Mouse (Mus musculus) CD8-positive naive resting alpha-beta T cell, adult 2 months (primary cell): ENCODE results near the gene Sfpq.
"Not testable (repeated sequence)": the region's sequence is repeated elsewhere in the genome, so short reads cannot be mapped to it uniquely, and the experiment has no call there.

Experiments
- DNase-seq, 2 experiments: peaks; one replicate each; pipeline ENCODE4 v3.0.0; 2022; ENCODE audit warnings: low read depth in 2 of 2, low spot score in 2 of 2

Sfpq gene

DNA sequence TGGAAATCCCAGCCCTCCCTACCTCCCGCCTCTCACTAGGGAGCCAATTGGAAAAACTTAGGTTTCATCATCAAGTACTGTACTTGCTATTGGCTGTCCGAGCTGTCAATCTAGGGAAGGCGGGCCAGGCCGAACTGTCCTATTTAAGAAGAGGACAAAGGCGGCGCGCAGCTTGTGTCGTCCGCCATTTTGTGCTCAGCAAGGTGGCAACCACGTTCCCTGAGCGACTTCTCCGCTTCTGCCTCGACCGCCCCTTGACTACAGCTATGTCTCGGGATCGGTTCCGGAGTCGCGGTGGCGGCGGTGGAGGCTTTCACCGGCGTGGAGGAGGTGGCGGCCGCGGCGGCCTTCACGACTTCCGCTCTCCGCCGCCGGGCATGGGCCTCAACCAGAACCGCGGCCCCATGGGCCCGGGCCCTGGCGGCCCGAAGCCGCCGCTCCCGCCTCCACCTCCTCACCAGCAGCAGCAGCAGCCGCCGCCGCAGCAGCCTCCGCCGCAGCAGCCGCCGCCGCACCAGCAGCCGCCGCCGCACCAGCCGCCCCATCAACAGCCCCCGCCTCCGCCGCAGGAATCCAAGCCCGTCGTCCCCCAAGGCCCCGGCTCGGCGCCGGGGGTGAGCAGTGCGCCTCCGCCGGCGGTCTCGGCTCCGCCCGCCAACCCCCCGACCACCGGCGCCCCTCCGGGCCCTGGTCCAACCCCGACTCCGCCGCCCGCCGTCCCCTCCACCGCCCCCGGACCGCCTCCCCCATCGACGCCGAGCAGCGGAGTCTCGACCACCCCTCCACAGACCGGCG, at the start of gene Sfpq:
Gene Sfpq, plus strand, starts transcription at position 174 of the 795 bp plus-strand sequence.
- DNase-seq: peak; percentile 99 to 100

DNA sequence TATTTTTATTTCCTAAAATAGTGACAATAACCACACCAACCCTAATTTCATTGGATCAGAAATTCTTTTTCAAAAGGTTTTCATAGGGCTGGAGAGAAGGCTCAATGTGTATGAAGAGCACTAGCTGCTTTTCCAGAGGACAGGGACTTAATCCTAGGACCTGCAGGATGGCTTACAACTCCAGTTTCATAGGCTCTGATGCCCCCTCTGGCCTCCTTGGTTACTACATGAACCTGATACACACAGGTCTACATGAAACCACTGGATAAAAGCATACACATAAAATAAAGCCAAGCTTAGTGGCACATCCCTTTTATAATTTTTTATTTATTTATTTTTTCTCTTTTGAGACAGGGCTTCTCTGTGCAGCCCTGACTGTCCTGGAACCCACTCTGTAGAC, 43.7 kb upstream of the Sfpq start:
- DNase-seq: peak; percentile 21 to 55

DNA sequence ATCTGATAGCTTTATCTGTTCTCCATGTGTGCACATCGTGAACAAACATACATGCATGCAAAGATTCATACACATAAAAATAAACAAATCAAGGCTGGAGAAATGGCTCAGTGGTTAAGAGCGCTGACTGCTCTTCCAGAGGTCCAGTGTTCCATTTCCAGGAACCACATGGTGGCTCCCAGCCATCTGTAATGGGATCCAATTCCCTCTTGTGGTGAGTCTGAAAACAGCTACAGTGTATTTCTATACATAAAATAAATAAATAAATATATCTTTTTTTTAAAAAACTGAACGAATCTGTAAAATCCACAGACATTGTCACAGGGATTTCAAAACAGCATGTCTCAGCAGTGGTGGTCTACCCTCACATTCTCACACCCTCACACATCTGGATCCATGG, 42.4 kb upstream of the Sfpq start:
- no peak for DNase-seq

DNA sequence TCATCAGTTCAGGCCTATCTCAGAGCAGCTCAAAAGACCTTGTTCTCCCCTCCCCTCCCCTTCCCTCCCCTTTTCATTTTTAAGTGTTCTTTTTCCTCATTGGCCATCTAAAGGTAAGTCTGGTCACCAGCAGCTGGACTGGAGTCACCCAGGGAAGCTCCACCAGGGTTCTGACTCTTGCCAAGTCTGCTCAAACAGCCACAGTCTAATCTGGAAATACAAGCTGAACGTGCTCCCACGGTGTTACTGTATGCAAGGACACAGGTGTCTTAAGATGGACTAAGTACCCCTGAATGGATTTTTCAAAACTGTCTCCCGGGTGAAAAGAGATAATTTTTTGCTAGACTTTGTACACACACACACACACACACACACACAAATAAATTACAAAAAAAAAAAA, 37.8 kb upstream of the Sfpq start:
- no peak for DNase-seq

DNA sequence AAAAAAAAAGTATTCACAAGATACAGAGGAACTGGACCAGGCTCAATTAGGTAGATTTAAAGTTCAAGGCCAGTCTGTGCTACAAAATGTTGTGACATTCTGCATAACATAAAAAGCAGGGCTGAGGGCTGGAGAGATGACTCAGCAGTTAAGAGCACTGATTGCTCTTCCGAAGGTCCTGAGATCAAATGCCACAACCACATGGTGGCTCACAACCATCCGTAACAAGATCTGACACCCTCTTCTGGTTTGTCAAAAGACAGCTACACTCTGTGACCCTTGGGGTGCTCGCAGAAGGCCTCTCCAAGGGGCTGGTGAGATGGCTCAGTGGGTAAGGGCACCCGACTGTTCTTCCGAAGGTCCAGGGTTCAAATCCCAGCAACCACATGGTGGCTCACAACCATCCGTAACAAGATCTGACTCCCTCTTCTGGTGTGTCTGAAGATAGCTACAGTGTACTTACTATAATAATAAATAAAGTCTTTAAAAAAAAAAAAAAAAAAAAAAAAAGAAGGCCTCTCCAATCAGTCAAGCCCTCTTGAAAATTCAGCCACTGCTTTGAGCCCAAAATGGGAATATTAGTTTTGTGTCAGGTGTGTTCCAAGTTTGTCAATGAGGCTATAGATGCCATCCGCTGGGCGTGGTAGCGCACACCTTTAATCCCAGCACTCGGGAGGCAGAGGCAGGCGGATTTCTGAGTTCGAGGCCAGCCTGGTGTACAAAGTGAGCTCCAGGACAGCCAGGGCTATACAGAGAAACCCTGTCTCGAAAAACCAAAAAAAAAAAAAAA, 37.2 kb upstream of the Sfpq start:
- not testable (repeated sequence) for DNase-seq

DNA sequence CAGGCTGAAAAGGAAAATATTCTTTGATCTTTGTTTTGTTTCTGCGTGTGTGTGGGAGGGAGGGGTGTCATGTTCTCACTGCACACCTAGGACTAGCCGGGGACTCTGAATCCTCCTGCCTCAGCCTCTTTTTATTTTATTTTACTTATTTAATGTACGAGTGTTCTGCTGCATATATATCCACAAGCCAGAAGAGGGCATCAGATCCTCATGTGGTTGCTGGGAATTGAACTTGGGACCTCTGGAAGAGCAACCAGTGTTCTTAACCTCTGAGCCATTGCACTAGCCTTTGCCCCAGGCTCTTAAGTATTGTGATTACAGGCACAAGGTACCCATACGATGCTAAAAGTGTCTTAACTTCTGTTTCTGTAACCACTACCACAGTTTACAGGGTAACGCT, 34.4 kb upstream of the Sfpq start:
- DNase-seq: no peak

DNA sequence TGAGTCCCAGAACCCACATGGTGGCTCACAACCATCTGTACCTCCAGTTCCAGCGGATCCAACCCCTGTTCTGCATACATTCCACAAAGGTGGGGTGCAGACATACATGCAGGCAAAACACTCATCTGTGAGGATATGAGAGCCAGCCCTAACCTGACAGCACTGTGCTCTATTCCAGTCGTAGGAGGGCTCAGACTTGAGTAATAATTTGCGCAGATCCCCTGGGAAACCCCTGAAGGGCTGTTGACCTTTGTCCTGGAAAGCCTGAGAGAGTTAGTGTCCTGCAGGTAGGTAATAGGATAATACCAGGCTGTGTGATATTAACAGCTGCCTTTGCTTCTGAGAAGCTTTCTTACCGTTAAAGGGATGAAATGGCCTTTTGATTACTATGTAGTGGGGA, 32.6 kb upstream of the Sfpq start:
- DNase-seq: no peak

DNA sequence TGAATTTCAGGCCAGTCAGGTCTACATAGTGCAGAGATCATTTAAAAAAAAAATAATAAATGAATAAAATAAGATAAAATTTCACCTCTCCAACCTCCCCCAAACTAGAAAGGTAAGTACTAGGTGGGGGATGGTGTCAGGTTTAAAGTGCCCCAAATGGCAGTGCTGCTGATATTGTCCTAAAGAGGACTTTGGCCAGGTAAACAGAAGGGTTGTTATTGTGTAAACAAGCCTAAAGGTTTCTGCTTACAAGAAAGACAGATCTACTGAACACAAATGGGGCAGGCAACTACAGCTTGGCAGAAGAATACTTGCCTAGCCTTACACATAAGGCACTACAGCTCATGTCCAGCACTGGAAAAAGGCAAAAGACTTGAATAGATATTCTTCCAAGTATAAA, 30.6 kb upstream of the Sfpq start:
- no peak for DNase-seq

DNA sequence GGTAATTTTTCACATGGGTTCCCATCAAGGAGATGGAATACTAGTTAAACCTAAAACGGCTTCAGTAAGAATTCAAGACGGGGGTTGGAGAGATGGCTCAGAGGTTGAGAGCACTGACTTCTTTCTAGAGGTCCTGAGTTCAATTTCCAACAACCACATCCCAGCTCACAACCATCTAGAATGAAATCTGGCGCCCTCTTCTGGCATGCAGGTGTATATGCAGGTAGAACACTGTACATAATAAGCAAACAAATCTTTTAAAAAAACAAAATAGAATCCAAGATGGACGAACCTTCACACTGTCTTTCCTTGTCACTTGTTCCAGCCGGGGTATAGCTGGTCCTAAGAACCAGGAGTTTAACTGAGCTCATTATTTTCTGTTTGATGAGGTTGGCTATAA, 28.8 kb upstream of the Sfpq start:
- DNase-seq: peak; percentile 35 to 46

DNA sequence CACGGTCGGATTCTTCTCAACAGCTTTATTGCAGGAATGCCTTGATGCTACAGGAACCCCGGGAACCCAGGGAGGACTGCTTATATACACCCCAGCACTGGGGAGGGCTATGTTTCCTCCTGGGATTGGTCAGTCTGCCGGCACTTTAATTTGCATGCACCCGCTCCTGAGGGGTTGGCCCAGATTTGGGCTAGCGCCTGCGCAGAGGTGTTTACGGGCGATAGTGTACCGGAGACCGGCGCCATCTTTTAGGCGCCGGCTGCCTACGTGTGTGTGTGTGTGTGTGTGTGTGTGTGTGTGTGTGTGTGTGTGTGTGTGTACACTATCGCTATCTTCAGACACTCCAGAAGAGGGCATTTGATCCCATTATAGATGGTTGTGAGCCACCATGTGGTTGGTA, 21.8 kb upstream of the Sfpq start:
- not testable (repeated sequence) for DNase-seq

DNA sequence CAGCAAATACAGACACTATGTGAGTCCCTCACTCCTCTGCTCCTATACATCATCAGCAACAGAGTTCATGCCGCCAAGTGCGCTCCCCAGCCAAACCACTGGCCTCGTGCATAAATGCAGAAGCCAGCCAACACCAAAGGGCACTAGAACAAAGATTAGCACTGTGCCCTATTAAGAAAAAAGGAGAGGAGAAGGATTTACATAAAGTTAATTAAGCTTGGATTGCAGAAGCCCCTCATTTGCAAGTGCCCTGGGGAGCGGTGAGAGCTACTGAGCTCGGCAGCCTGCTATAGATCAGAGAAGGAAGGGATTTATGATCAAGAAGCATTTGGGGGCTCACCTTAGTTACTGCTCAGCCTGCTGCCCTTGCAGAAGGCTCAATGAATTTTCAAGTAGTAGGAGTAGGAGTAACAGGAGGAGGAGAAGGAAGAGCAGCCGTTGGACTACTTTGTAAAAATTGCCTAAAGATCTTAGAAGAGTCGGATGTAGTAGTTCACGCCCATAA, 20.5 kb upstream of the Sfpq start:
- no peak for DNase-seq

DNA sequence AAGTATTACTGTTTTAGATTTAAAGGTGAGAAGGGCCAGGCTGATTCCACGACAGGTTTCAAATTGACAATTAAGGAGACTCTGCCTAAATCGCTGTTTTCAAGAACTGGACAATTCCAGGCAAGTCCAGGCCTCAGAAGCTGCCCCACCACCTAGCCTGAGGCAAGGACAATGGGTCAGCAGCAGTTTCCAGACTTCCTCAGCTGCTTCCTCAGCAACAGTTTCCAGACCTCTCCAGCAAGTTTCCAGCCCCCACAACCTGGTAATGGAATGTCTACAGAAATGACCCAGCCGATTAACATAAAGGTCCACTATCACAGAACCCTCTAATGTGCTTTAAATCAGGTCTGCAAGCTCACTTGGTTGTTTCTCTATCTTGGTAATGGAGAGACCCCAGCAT, 16.7 kb upstream of the Sfpq start:
- DNase-seq: no peak

DNA sequence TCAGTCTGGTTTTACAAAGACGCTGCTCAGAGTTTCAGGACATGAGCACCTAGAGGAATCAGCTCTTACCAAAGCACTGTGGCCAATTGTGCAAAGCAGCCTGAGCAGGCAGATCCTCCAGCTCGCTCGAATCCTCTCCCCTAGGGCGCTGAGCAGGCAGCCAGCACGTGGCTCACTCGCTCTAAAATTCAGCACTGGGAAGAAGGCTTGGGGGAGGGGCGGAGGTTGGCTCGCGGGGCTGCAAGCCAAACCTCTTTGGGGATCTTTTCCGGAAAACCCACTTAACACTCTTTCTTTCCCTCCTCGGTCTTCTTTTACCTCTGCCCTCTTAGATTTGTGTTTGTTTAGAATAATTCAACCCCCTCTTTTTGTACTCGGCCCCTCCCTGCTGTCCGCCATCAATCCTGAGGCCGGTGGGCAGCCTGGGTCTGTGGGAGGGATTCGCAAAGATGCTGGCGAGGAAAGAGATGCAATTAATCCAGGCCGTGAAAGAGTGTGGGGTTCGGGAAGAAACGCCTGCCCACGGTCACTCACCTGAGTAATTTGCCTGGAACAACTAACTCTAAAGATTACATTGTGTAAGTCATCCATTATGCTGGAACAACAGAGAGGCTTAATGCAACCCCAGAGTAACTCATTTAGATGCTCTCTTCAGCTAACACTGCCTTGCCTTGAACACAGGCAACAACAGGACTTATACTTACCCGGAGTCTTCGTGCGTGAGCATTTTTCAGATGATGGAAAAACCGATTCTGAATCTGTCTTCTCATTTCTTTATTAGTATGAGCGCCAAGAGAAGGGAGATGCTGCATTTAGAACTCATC, 15.8 kb upstream of the Sfpq start:
- no peak for DNase-seq

DNA sequence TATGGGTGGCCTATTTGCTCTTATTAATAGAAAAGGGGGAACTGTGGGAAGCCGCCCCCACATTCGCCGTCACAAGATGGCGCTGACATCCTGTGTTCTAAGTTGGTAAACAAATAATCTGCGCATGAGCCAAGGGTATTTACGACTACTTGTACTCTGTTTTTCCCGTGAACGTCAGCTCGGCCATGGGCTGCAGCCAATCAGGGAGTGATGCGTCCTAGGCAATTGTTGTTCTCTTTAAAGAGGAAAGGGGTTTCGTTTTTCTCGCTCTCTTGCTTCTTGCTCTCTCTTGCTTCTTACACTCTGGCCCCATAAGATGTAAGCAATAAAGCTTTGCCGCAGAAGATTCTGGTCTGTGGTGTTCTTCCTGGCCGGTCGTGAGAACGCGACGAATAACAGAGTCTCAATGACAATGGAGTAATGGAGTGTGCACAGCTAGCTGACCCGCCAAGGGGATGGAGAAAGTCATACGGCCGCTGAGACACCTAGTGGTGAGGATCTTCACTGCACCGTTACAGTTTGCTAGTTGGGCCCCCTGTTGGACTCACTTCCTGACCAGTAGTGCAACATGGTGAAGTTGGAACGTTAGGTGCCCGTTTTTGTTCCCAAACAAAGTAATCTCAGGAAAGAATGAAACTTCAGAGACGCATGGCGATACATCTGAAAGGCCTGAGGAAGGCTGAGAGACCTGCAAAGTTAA, 5.7 kb upstream of the Sfpq start:
- peak; percentile 75 to 81 for DNase-seq

DNA sequence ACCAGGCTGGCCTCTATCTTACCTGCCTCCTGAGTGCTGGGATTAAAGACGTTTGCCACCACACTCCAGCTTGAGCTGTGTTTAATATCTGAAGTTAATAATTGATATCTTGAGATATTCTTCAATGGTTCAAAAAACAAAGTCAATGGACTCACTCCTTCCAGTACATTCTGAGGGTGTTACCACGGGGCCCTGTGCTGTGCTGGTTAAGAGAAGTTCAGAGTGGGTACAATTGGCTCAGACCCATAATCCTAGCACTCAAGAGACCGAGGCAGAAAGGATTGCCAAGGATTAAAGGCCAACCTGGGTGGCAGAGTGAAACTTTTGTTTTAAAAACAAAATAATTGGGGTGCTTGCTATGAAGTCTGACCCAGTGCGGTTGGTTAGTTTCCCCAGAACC, 4.8 kb upstream of the Sfpq start:
- DNase-seq: no peak

DNA sequence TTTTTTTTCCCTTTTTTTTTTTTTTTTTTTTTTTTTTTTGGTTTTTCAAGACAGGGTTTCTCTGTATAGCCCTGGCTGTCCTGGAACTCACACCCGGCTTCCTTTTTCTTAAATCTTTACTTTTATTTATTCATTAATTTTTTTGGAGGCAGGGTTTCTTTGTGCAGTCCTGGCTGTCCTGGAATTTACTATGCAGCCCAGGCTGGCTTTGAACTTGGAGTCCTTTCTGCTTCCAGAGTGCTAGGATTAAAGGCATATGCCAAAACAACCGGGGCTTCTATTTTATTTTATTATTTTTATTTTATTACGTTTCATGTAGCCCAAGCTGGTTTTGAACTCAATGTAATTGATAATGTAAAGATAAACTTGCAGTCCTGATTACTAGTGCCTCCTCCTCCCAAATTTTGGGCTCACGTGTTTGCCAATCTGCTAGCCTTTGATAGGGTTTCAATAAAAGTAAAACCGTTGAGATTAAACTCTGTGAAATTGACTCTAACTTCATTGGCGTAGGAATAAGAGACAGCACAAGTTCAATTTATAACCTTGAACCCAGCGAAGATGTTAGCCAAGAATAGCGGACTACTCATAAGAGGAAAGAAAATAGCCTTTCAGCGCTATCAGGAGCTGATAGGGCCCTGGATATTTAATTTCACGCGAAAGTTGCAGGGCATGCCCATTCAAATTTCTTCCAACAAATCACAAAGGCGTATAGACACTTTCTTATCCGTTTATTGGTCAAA, 543 bp upstream of the Sfpq start:
- DNase-seq: no peak

DNA sequence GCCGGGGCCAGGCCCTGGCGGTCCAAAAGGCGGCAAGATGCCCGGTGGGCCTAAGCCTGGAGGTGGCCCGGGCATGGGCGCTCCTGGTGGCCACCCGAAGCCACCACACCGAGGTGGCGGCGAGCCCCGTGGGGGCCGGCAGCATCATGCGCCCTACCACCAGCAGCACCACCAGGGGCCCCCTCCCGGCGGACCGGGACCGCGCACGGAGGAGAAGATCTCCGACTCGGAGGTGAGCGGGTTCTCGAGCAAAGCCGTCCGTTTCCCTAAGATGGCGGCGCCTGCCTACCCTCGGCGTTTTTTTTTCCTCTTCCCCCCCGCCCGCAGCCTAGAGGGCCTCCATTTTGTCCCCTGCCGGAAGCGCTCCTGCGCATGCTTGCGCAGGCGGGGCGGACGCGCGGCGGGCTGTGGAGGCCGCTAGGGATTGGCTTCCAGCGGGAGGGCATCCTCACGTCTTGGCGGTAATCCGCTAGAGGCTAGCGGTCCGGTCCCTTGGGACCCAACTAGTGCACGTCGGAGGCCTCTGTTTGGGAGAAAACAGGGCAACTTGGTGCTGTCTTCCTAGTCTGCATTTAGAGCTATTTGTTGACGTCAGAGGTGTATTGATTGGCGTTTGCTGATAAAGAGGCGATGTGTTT, 984 bp downstream of the Sfpq start:
- DNase-seq: peak; percentile 82

DNA sequence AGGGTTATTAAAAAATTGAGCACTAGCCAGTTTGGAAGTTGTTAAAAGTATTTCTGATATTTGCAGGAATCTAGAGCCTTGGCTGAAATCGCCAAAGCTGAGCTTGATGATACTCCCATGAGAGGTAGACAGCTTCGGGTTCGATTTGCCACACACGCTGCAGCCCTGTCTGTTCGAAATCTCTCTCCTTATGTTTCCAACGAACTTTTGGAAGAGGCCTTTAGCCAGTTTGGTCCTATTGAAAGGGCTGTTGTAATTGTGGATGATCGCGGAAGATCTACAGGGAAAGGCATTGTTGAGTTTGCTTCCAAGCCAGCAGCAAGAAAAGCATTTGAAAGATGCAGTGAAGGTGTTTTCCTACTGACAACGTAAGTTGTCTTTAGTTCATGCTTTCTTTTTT, 2.1 kb downstream of the Sfpq start:
- no peak for DNase-seq

DNA sequence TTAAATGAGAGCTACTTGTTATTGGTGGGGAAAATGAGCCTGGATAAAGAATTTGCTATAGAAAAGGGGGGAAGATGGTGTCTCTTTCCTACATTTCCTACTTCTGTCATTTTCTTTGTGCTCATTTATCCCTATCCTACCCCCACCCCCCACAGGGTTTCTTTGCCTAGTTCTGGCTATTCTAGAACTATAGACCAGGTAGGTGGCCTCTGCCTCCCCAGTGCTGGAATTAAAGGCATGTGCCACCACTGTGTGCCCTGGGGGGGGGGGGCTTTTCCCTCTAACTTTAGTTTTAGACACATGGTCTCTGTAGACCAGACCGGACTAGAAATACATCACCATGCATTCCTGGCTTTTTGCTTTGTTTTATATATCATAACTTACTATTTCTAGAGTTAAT, 3.1 kb downstream of the Sfpq start:
- DNase-seq: no peak

DNA sequence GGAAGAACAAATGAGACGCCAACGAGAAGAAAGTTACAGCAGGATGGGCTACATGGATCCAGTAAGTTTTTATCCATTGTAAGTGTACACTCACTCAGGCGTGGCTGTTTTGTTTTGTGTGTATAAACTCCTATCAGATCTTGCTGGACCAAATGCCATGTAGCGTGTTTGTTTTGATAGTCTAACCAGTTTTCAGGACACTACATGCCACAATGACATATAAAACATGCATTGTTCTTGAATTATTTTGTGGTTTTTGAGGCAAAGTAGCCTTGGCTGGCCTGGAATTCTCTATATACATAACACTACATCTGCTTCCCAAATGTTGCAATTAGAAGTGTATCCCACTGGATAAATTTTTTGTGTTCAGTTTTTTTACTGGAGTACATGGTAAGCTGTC, 5.7 kb downstream of the Sfpq start:
- no peak for DNase-seq
